30 mouse cellular contexts compared by ENCODE assay signal in the genomic region with DNA sequence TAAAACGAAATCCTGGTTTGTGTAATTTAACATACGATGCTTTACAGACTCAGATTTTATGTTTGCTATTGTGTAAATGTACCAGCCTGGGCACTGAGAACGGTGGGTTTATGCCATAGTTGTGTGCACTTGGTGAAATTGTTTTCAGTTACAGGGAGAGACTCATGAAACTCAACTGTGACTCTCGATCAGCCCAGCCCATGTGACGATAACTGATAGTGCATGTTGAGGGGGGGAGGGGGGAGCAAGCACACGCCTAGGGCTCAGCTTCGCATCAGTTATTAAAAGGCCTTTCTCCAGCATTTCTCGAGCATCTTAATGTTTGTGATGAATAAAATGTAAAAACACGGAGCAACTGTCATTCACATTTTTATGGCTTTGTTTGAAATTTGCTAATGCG. TPM values are rescaled to one million over a fixed set of nuclear protein-coding genes. Genes with fewer than 3 reads are reported as not detected.
DNase-seq lines count a peak whose midpoint lies in the region; ATAC-seq and TF ChIP-seq lines count a peak whose summit lies in the region.
"Had no signal": no experiment of that assay in that cellular context is flagged by ENCODE, and none has a peak within 500 bp of the region (broad histone marks: within the 10 kb centered on the region; RNA-seq: fewer than 3 reads in every experiment).

No protein-coding gene starts in this region.

- TF ChIP-seq CTCF in intestine, postnatal 0 days (IDR thresholded peaks at IDR 0.05; ENCODE audit: low read depth), result no peak

- H3K36me3 ChIP-seq in intestine, embryonic 14.5 days (ENCODE audit: control insufficient read depth, insufficient read depth, low read length), result peaks cover 80% of the 10 kb centered on the region
- H3K36me3 ChIP-seq in intestine, postnatal 0 days (ENCODE audit: control insufficient read depth, insufficient read depth), result peaks cover 56% of the 10 kb centered on the region
- H3K36me3 ChIP-seq in liver, embryonic 15.5 days (replicated peaks), result peaks cover 78% of the 10 kb centered on the region

- ATAC-seq in intestine, embryonic 14.5 days (replicated peaks; ENCODE audit: low FRiP score, low TSS enrichment, low read depth), result no peak
- no peak for ATAC-seq in intestine, postnatal 0 days
- peak; percentile 66 for ATAC-seq in liver, embryonic 15.5 days (ENCODE audit: insufficient read depth)
- ATAC-seq in activated CD4-positive, CD25-positive, alpha-beta regulatory T cell, adult 4 months, result no peak
- ATAC-seq: forebrain, embryonic 15.5 days; intestine, embryonic 15.5 days; midbrain, embryonic 15.5 days had no signal

- H3K4me1 ChIP-seq in intestine, embryonic 14.5 days (replicated peaks; ENCODE audit: control insufficient read depth, insufficient read depth, low read length), result no peaks in the 10 kb centered on the region
- H3K4me1 ChIP-seq in intestine, postnatal 0 days (replicated peaks; ENCODE audit: control insufficient read depth, insufficient read depth, low read length), result no peaks in the 10 kb centered on the region
- H3K4me1 ChIP-seq in liver, embryonic 15.5 days (replicated peaks), result peaks cover 60% of the 10 kb centered on the region
- H3K4me1 ChIP-seq: embryonic facial prominence, embryonic 10.5 days; embryonic facial prominence, embryonic 15.5 days; forebrain, embryonic 10.5 days; forebrain, embryonic 15.5 days; intestine, embryonic 15.5 days; midbrain, embryonic 10.5 days; midbrain, embryonic 15.5 days; neural tube, embryonic 15.5 days had no signal

- 89% methylated on average over 10 of the region's 10 CpGs for WGBS in intestine, embryonic 14.5 days
- 83% methylated on average over 10 of the region's 10 CpGs for WGBS in intestine, postnatal 0 days
- WGBS in liver, embryonic 15.5 days (ENCODE audit: insufficient replicate concordance), result 46% methylated on average over 10 of the region's 10 CpGs

- peak; percentile 38 for DNase-seq in intestine, embryonic 14.5 days (ENCODE audit: low spot score)
- DNase-seq in liver, result peak; percentile 82
- DNase-seq in adrenal gland, adult 18-20 months (ENCODE audit: low spot score in 2 of 2), result no peak
- no peak for DNase-seq in right cerebral cortex, adult 18-20 months
- DNase-seq: adrenal gland, postnatal 25 days; cerebellum, adult 2 months; cerebellum, postnatal 25 days; gastrocnemius, adult 2 months; gastrocnemius, postnatal 36 days; heart, adult 2 months; heart, postnatal 10 days; kidney, adult 8-10 months; kidney, postnatal 10 days; right cerebral cortex, postnatal 4 days; thymus, postnatal 4 days had no signal

- H3K4me3 ChIP-seq in intestine, embryonic 14.5 days (ENCODE audit: low read depth, low read length), result no peak overlapping the region
- no peak overlapping the region for H3K4me3 ChIP-seq in intestine, postnatal 0 days (ENCODE audit: low read depth, low read length)
- no peak overlapping the region for H3K4me3 ChIP-seq in liver, embryonic 15.5 days (replicated peaks)
- H3K4me3 ChIP-seq: embryonic facial prominence, embryonic 10.5 days; embryonic facial prominence, embryonic 15.5 days; forebrain, embryonic 10.5 days; forebrain, embryonic 15.5 days; gastrocnemius, adult 2 months; heart, adult 2 months; heart, embryonic 13.5 days; intestine, embryonic 15.5 days; midbrain, embryonic 10.5 days; midbrain, embryonic 15.5 days; neural tube, embryonic 15.5 days had no signal

- no peaks in the 10 kb centered on the region for H3K9me3 ChIP-seq in intestine, embryonic 14.5 days (ENCODE audit: control insufficient read depth, low read length)
- no peaks in the 10 kb centered on the region for H3K9me3 ChIP-seq in intestine, postnatal 0 days (ENCODE audit: control insufficient read depth)
- no peaks in the 10 kb centered on the region for H3K9me3 ChIP-seq in liver, embryonic 15.5 days (replicated peaks)
- H3K9me3 ChIP-seq: embryonic facial prominence, embryonic 10.5 days; embryonic facial prominence, embryonic 15.5 days; forebrain, embryonic 10.5 days; forebrain, embryonic 15.5 days; G1E; heart, embryonic 13.5 days; intestine, embryonic 15.5 days; midbrain, embryonic 10.5 days; midbrain, embryonic 15.5 days; neural tube, embryonic 15.5 days had no signal

- H3K27me3 ChIP-seq in intestine, embryonic 14.5 days (replicated peaks; ENCODE audit: control insufficient read depth, insufficient read depth, low read length), result no peaks in the 10 kb centered on the region
- H3K27me3 ChIP-seq in intestine, postnatal 0 days (replicated peaks; ENCODE audit: control insufficient read depth, insufficient read depth, low read length), result no peaks in the 10 kb centered on the region
- no peaks in the 10 kb centered on the region for H3K27me3 ChIP-seq in liver, embryonic 15.5 days
- H3K27me3 ChIP-seq: embryonic facial prominence, embryonic 15.5 days; forebrain, embryonic 15.5 days; heart, embryonic 13.5 days; intestine, embryonic 15.5 days; midbrain, embryonic 15.5 days; neural tube, embryonic 15.5 days had no signal

- no peak overlapping the region for H3K9ac ChIP-seq in intestine, embryonic 14.5 days (ENCODE audit: low read length)
- no peak overlapping the region for H3K9ac ChIP-seq in intestine, postnatal 0 days (ENCODE audit: low read depth, low read length)
- no peak overlapping the region for H3K9ac ChIP-seq in liver, embryonic 15.5 days
- H3K9ac ChIP-seq: embryonic facial prominence, embryonic 15.5 days; forebrain, embryonic 15.5 days; heart, embryonic 13.5 days; hindbrain, embryonic 14.5 days; intestine, embryonic 15.5 days; midbrain, embryonic 15.5 days; neural tube, embryonic 15.5 days had no signal

- H3K27ac ChIP-seq in intestine, embryonic 14.5 days (ENCODE audit: low read depth), result no peak overlapping the region
- no peak overlapping the region for H3K27ac ChIP-seq in intestine, postnatal 0 days (ENCODE audit: low read depth, low read length)
- H3K27ac ChIP-seq in liver, embryonic 15.5 days (replicated peaks), result peak overlapping the region; percentile 80
- H3K27ac ChIP-seq: embryonic facial prominence, embryonic 10.5 days; embryonic facial prominence, embryonic 15.5 days; forebrain, embryonic 10.5 days; forebrain, embryonic 15.5 days; gastrocnemius, adult 2 months; heart, adult 2 months; heart, embryonic 13.5 days; hindbrain, embryonic 14.5 days; intestine, embryonic 15.5 days; macrophage; midbrain, embryonic 10.5 days; midbrain, embryonic 15.5 days; neural tube, embryonic 15.5 days had no signal

- no peak overlapping the region for H3K4me2 ChIP-seq in intestine, embryonic 14.5 days (ENCODE audit: low read length)
- H3K4me2 ChIP-seq in intestine, postnatal 0 days (replicated peaks; ENCODE audit: low read depth), result no peak overlapping the region
- peak overlapping the region; percentile 49 for H3K4me2 ChIP-seq in liver, embryonic 15.5 days
- H3K4me2 ChIP-seq: embryonic facial prominence, embryonic 15.5 days; forebrain, embryonic 15.5 days; heart, embryonic 13.5 days; hindbrain, embryonic 14.5 days; intestine, embryonic 15.5 days; midbrain, embryonic 15.5 days; neural tube, embryonic 15.5 days had no signal

RNA-seq across cellular contexts. Expression of a gene that starts 21.0 kb away (rescaled TPM):
- 148 and 164 TPM in 2 replicates for polyA plus RNA-seq in intestine, embryonic 14.5 days (2014; fragmentation: Nextera tagmentation; extraction: Ambion mirVana)
- polyA plus RNA-seq in intestine, postnatal 0 days (2015; fragmentation: Nextera tagmentation; extraction: Ambion mirVana), result 153 and 156 TPM in 2 replicates
- 115 and 117 TPM in 2 replicates for polyA plus RNA-seq in liver, embryonic 15.5 days (2015; fragmentation: Nextera tagmentation; extraction: Ambion mirVana)
- total RNA-seq in adrenal gland, adult 18-20 months (2021), result 100 to 1,000 TPM; 245 to 250 TPM
- polyA plus RNA-seq in activated CD4-positive, CD25-positive, alpha-beta regulatory T cell, adult 4 months (2017; shearing (Covaris generic)), result 100 to 1,000 TPM; 128 to 159 TPM

RNA-seq across cellular contexts. Expression of a gene that starts 27.2 kb away (rescaled TPM):
- 117 and 131 TPM in 2 replicates for polyA plus RNA-seq in intestine, embryonic 14.5 days (2014; fragmentation: Nextera tagmentation; extraction: Ambion mirVana)
- 225 and 241 TPM in 2 replicates for polyA plus RNA-seq in intestine, postnatal 0 days (2015; fragmentation: Nextera tagmentation; extraction: Ambion mirVana)
- polyA plus RNA-seq in liver, embryonic 15.5 days (2015; fragmentation: Nextera tagmentation; extraction: Ambion mirVana), result 3.9 and 5.9 TPM in 2 replicates
- total RNA-seq in adrenal gland, adult 18-20 months (2021), result 10 to 100 TPM; 28.9 to 29.3 TPM
- 1 to 10 TPM in 1 of 2 experiments, under 1 TPM in 1; 0.73 to 1.2 TPM for polyA plus RNA-seq in activated CD4-positive, CD25-positive, alpha-beta regulatory T cell, adult 4 months (2017; shearing (Covaris generic))
- polyA plus RNA-seq: G1E had no signal

RNA-seq across cellular contexts. Expression of a gene that starts 57.2 kb away (rescaled TPM):
- polyA plus RNA-seq in intestine, embryonic 14.5 days (2014; fragmentation: Nextera tagmentation; extraction: Ambion mirVana), result 33.2 and 36.8 TPM in 2 replicates
- 27.8 and 28.2 TPM in 2 replicates for polyA plus RNA-seq in intestine, postnatal 0 days (2015; fragmentation: Nextera tagmentation; extraction: Ambion mirVana)
- 46.2 and 47.2 TPM in 2 replicates for polyA plus RNA-seq in liver, embryonic 15.5 days (2015; fragmentation: Nextera tagmentation; extraction: Ambion mirVana)
- total RNA-seq in adrenal gland, adult 18-20 months (2021), result 10 to 100 TPM; 28.9 to 32.8 TPM
- 10 to 100 TPM; 90.0 to 92.4 TPM for polyA plus RNA-seq in activated CD4-positive, CD25-positive, alpha-beta regulatory T cell, adult 4 months (2017; shearing (Covaris generic))

Comparison
In these comparisons a context has a peak if more than half of its experiments do, and no peak if none do; other contexts are left out.
1. DNase-seq: peak in intestine, embryonic 14.5 days (single experiment) and liver (single experiment); none in adrenal gland, adult 18-20 months (0 of 2) and right cerebral cortex, adult 18-20 months (single experiment).
2. RNA of a gene that starts 27.2 kb away (polyA plus RNA-seq): 225 to 241 TPM in intestine, postnatal 0 days and 117 to 131 TPM in intestine, embryonic 14.5 days; 3.9 to 5.9 TPM in liver, embryonic 15.5 days and 0.73 to 1.2 TPM in activated CD4-positive, CD25-positive, alpha-beta regulatory T cell, adult 4 months; every median in the first group is over 10 times any median in the second.